Mouse (Mus musculus): Measurements from ENCODE around the gene Galns. TPM values are rescaled to one million over a fixed set of nuclear protein-coding genes. Genes with fewer than 3 reads are reported as not detected.

Gene Galns
- polyA plus RNA-seq, 1 experiment from 2014 or later: 6.4 TPM

GRCm38 (mm10) chr8:122610209-122610608 lies 1.1 kb downstream of the Galns start:
- H3K4me3 ChIP-seq (ENCODE audit: low read depth, low read length): peak overlapping the region; percentile 62; the same call in 1 of the 2 replicates
- no peaks in the 10 kb centered on the region for H3K27me3 ChIP-seq (ENCODE audit: control insufficient read depth, insufficient read depth, low read length)
- DNase-seq (ENCODE audit: low spot score, missing footprints) (no peak), ATAC-seq (ENCODE audit: low FRiP score) (no peak)
- no peaks in the 10 kb centered on the region for H3K36me3 ChIP-seq (ENCODE audit: control insufficient read depth, insufficient read depth, low read length)
- no peak overlapping the region for H3K9ac ChIP-seq (ENCODE audit: low read length)
- no peaks in the 10 kb centered on the region for H3K9me3 ChIP-seq (ENCODE audit: control insufficient read depth, low read length)
- 62% methylated on average over 4 of the region's 4 CpGs for WGBS
- peak overlapping the region; percentile 91; the same call in 1 of the 2 replicates for H3K4me2 ChIP-seq
- H3K4me1 ChIP-seq (ENCODE audit: control insufficient read depth, insufficient read depth, low read length): peaks cover 14% of the 10 kb centered on the region
- H3K27ac ChIP-seq (ENCODE audit: low read depth, low read length): no peak overlapping the region

- DNase-seq (ENCODE audit: low spot score, missing footprints) (no peak), ATAC-seq (ENCODE audit: low FRiP score) (no peak)
- Histone ChIP-seq H3K4me1 (ENCODE audit: control insufficient read depth, insufficient read depth, low read length) (peaks cover 5% of the 10 kb centered on the region), H3K9me3 (ENCODE audit: control insufficient read depth, low read length) (no peaks in the 10 kb centered on the region), H3K9ac (ENCODE audit: low read length) (no peak overlapping the region), H3K4me2 (no peak overlapping the region), H3K27me3 (ENCODE audit: control insufficient read depth, insufficient read depth, low read length) (no peaks in the 10 kb centered on the region), H3K36me3 (ENCODE audit: control insufficient read depth, insufficient read depth, low read length) (no peaks in the 10 kb centered on the region), H3K4me3 (ENCODE audit: low read depth, low read length) (no peak overlapping the region), H3K27ac (ENCODE audit: low read depth, low read length) (no peak overlapping the region)
- WGBS: 90% methylated on average over 11 of the region's 12 CpGs
Observed at GRCm38 (mm10) chr8:122606810-122607209, 4.5 kb downstream of the Galns start.

- 86% methylated on average over 4 of the region's 4 CpGs for WGBS
- ATAC-seq (ENCODE audit: low FRiP score): no peak
- H3K27ac ChIP-seq (ENCODE audit: low read depth, low read length): no peak overlapping the region
Observed at GRCm38 (mm10) chr8:122605367-122605766, 5.9 kb downstream of the Galns start.

DNA sequence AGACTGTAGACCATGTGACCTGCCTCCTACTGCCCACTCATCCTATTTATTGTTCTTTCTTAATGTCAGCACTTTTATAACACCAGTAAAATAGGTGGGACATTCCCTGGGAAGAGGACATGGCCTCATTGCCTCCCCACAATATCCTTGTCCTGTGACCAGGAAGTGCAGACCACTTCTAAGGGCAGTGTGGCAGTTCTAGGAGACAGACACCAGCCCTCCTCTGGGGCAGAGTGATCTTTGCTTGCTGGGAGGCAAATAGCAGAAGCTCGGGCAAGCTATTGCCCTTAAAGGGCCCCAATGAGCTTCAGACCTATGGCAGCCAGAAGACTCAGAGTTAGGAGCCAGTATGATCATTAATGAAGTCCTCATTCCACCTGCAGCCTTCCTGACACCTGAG lies 6.6 kb downstream of the Galns start:
- no peak overlapping the region for H3K9ac ChIP-seq (ENCODE audit: low read length)
- ATAC-seq (ENCODE audit: low FRiP score) (no peak), DNase-seq (ENCODE audit: low spot score, missing footprints) (no peak)
- no peaks in the 10 kb centered on the region for H3K4me1 ChIP-seq (ENCODE audit: control insufficient read depth, insufficient read depth, low read length)
- H3K27ac ChIP-seq (ENCODE audit: low read depth, low read length): no peak overlapping the region
- 72% methylated on average over 1 of the region's 1 CpGs for WGBS
- H3K4me2 ChIP-seq: no peak overlapping the region
- no peaks in the 10 kb centered on the region for H3K9me3 ChIP-seq (ENCODE audit: control insufficient read depth, low read length)
- no peak overlapping the region for H3K4me3 ChIP-seq (ENCODE audit: low read depth, low read length)
- H3K36me3 ChIP-seq (ENCODE audit: control insufficient read depth, insufficient read depth, low read length): no peaks in the 10 kb centered on the region
- no peaks in the 10 kb centered on the region for H3K27me3 ChIP-seq (ENCODE audit: control insufficient read depth, insufficient read depth, low read length)

More at GRCm38 (mm10) chr8:122605367-122605766, 5.9 kb downstream of the Galns start:
- H3K4me3 ChIP-seq (ENCODE audit: low read depth, low read length): no peak overlapping the region
- H3K36me3 ChIP-seq (ENCODE audit: control insufficient read depth, insufficient read depth, low read length): no peaks in the 10 kb centered on the region
- no peak for DNase-seq (ENCODE audit: low spot score, missing footprints)
- peaks cover 2% of the 10 kb centered on the region; the same call in 1 of the 2 replicates for H3K4me1 ChIP-seq (ENCODE audit: control insufficient read depth, insufficient read depth, low read length)
- no peak overlapping the region for H3K4me2 ChIP-seq
- H3K9me3 ChIP-seq (ENCODE audit: control insufficient read depth, low read length): no peaks in the 10 kb centered on the region
- H3K9ac ChIP-seq (ENCODE audit: low read length): no peak overlapping the region
- no peaks in the 10 kb centered on the region for H3K27me3 ChIP-seq (ENCODE audit: control insufficient read depth, insufficient read depth, low read length)

GRCm38 (mm10) chr8:122600666-122601065 lies 10.6 kb downstream of the Galns start:
- DNase-seq (ENCODE audit: low spot score, missing footprints) (no peak), ATAC-seq (ENCODE audit: low FRiP score) (no peak)
- WGBS: 88% methylated on average over 9 of the region's 9 CpGs
- Histone ChIP-seq H3K9ac (ENCODE audit: low read length) (no peak overlapping the region), H3K4me2 (no peak overlapping the region), H3K4me3 (ENCODE audit: low read depth, low read length) (no peak overlapping the region), H3K4me1 (ENCODE audit: control insufficient read depth, insufficient read depth, low read length) (no peaks in the 10 kb centered on the region), H3K9me3 (ENCODE audit: control insufficient read depth, low read length) (no peaks in the 10 kb centered on the region), H3K27ac (ENCODE audit: low read depth, low read length) (no peak overlapping the region), H3K27me3 (ENCODE audit: control insufficient read depth, insufficient read depth, low read length) (no peaks in the 10 kb centered on the region), H3K36me3 (ENCODE audit: control insufficient read depth, insufficient read depth, low read length) (no peaks in the 10 kb centered on the region)

DNA sequence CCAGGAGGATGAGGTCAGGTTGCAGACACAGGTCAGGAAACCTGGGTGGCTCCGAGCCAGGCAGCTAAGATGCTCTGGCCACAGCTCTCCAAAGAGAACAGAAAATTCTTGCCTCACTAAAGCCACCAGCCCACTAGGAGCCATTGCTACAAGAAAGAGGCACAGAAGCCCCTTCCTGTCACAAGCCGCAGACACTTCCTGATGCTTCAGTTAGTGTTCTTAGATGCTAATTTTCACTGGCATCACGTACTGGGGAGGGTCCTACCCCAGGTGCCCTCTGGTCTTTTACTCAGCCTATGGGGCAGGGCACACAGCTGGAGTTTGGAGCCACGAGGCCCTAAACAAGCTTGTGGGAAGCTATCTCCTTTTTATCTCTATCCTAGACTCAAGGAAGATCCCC lies 15.2 kb downstream of the Galns start:
- Histone ChIP-seq H3K27ac (ENCODE audit: low read depth, low read length) (no peak overlapping the region), H3K4me3 (ENCODE audit: low read depth, low read length) (no peak overlapping the region), H3K4me2 (no peak overlapping the region), H3K4me1 (ENCODE audit: control insufficient read depth, insufficient read depth, low read length) (no peaks in the 10 kb centered on the region), H3K9me3 (ENCODE audit: control insufficient read depth, low read length) (no peaks in the 10 kb centered on the region), H3K27me3 (ENCODE audit: control insufficient read depth, insufficient read depth, low read length) (no peaks in the 10 kb centered on the region), H3K9ac (ENCODE audit: low read length) (no peak overlapping the region), H3K36me3 (ENCODE audit: control insufficient read depth, insufficient read depth, low read length) (no peaks in the 10 kb centered on the region)
- DNase-seq (ENCODE audit: low spot score, missing footprints) (no peak), ATAC-seq (ENCODE audit: low FRiP score) (no peak)
- 55% methylated on average over 4 of the region's 4 CpGs for WGBS

DNA sequence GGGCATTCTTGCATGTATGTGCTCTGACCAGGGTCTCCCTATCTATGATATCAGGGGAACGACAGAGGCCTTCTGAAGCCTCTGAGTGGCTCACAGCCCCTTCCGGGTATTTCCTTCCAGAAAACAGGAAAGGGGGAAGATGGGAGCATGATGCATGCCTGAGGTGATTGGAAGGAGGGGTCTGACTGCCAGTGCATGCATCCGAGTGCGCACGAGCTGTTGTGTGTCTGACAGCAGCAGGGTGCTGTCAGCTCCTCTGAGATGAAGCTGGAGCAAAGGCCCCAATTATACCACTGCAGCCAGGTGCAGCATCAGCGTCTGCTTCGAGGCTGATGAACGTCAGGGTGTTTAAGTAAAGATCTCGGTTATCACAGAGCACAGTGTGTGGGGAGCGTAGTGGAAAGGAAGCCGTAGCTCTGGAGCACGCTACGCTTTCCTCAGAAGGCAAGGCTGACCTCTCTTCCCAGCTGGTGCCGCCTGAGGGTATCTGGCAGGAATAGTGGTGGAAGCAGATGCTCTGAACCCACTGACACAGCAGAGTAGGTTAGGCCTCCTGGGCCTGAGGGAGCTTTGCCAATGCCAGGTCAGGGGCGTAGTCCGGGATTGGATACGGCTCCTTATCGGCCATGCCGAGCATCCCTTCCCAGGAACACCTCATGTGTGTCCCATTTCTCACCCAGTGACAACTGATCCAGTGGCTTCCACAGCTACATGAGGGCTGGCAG lies 17.3 kb downstream of the Galns start:
- no peak overlapping the region for H3K4me2 ChIP-seq
- no peaks in the 10 kb centered on the region for H3K36me3 ChIP-seq (ENCODE audit: control insufficient read depth, insufficient read depth, low read length)
- DNase-seq (ENCODE audit: low spot score, missing footprints): no peak
- no peaks in the 10 kb centered on the region for H3K9me3 ChIP-seq (ENCODE audit: control insufficient read depth, low read length)
- WGBS: 92% methylated on average over 19 of the region's 19 CpGs
- H3K9ac ChIP-seq (ENCODE audit: low read length): no peak overlapping the region
- no peak overlapping the region for H3K4me3 ChIP-seq (ENCODE audit: low read depth, low read length)
- no peak overlapping the region for H3K27ac ChIP-seq (ENCODE audit: low read depth, low read length)
- no peaks in the 10 kb centered on the region for H3K4me1 ChIP-seq (ENCODE audit: control insufficient read depth, insufficient read depth, low read length)
- no peaks in the 10 kb centered on the region for H3K27me3 ChIP-seq (ENCODE audit: control insufficient read depth, insufficient read depth, low read length)
- no peak for ATAC-seq (ENCODE audit: low FRiP score)

- no peaks in the 10 kb centered on the region for H3K4me1 ChIP-seq (ENCODE audit: control insufficient read depth, insufficient read depth, low read length)
- H3K27me3 ChIP-seq (ENCODE audit: control insufficient read depth, insufficient read depth, low read length): no peaks in the 10 kb centered on the region
- H3K9me3 ChIP-seq (ENCODE audit: control insufficient read depth, low read length): no peaks in the 10 kb centered on the region
- H3K27ac ChIP-seq (ENCODE audit: low read depth, low read length): no peak overlapping the region
- no peak overlapping the region for H3K4me2 ChIP-seq
- no peak overlapping the region for H3K4me3 ChIP-seq (ENCODE audit: low read depth, low read length)
- DNase-seq (ENCODE audit: low spot score, missing footprints): no peak
- ATAC-seq (ENCODE audit: low FRiP score): no peak
- no peak overlapping the region for H3K9ac ChIP-seq (ENCODE audit: low read length)
- no peaks in the 10 kb centered on the region for H3K36me3 ChIP-seq (ENCODE audit: control insufficient read depth, insufficient read depth, low read length)
- WGBS: 78% methylated on average over 12 of the region's 12 CpGs
Observed at GRCm38 (mm10) chr8:122593240-122593639, 18.0 kb downstream of the Galns start.

DNA sequence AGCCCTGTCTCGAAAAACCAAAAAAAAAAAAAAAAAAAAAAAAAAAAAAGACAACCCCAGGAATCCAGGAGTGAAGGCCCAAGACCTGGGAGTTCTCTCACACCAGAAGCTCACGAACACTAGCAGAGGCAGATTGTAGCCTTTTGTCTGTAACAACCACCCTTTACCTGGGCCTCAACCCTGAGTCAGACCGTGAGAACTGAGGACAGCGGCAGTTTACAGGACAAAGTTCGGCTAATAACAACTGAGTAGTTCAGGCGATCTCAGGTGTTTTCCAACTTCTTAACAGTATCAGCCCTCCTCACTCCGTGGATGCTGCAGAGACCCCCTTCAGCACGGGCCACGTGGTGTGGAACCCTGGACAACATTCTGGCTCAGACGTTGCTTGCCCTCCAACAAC lies 24.5 kb downstream of the Galns start:
- Histone ChIP-seq H3K9me3 (ENCODE audit: control insufficient read depth, low read length) (no peaks in the 10 kb centered on the region), H3K4me2 (no peak overlapping the region), H3K27me3 (ENCODE audit: control insufficient read depth, insufficient read depth, low read length) (no peaks in the 10 kb centered on the region), H3K4me3 (ENCODE audit: low read depth, low read length) (no peak overlapping the region), H3K27ac (ENCODE audit: low read depth, low read length) (no peak overlapping the region), H3K36me3 (ENCODE audit: control insufficient read depth, insufficient read depth, low read length) (no peaks in the 10 kb centered on the region), H3K9ac (ENCODE audit: low read length) (no peak overlapping the region), H3K4me1 (ENCODE audit: control insufficient read depth, insufficient read depth, low read length) (no peaks in the 10 kb centered on the region)
- no peak for ATAC-seq (ENCODE audit: low FRiP score)
- WGBS: 87% methylated on average over 9 of the region's 10 CpGs
- no peak for DNase-seq (ENCODE audit: low spot score, missing footprints)

Data from midbrain, embryonic 11.5 days (tissue).